Mouse (Mus musculus): ENCODE measurements around the gene Cox10.
A peak's percentile ranks its signal among the peaks of the same experiment; 100 is the strongest.

The Cox10 gene

GRCm38 (mm10) chr11:63952743-63953191 is 126.5 kb downstream of the Cox10 start:
- no peak for DNase-seq (ENCODE audit: low spot score)

DNA sequence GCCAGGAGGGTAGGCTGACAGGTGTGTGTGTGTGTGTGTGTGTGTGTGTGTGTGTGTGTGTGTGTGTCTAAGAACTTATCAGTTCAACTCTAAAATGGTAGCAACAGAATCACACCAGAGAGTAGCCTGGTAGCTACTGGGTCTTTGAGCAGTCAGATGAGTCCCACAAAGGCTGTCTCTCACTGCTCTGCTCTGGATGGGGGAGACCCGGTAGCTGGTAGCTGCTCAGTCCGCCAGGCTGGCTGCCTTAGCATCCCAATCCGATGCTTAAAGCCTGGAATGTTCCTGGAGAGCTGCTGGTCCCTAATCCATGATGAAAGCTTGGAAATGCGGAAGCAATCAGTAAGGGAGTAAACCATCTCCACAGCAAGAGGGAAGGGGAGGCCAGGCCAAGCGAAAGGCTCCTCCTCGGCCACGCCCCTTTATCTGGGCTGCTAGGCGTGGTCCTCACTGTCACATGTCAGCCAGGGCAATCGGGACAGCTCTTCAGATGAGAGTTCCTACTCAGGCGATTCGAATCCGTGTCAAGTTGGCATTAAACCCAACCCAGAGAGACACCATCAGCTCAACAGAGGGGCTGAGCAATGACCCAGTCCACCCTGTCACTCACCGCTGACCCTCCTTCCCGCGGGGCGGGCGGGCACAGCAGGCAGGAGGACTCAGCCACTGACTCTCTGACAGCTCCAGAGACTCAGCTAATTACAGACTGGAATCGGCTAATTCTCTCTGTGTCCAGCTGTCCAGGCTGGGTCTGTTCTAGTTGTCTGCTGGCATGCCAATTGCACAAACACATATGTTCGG is 127.2 kb downstream of the Cox10 start:
- DNase-seq (ENCODE audit: low spot score): peak; percentile 31

DNA sequence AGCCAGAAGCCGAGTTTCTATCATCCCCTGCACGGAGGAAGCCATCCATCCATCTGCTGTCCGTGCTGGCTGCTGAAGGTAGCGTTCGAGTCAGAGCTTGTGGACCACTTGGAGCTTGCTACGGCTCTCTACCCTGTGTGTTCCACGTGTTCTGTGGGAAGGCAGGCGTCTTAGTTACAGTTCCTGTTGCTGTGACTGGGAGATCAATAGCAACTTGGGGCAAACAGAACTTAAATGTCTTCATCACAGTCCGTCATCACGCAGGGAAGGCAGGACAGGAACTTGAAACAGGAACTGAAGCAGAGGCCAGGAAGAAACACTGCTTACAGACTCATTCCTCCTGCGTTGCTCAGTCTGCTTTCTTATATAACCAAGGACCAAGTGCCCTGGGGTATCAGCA is 130.9 kb downstream of the Cox10 start:
- DNase-seq (ENCODE audit: low spot score): no peak

- DNase-seq (ENCODE audit: low spot score): no peak
These were observed 132.2 kb downstream of the Cox10 start for GRCm38 (mm10) chr11:63947024-63947423.

DNA sequence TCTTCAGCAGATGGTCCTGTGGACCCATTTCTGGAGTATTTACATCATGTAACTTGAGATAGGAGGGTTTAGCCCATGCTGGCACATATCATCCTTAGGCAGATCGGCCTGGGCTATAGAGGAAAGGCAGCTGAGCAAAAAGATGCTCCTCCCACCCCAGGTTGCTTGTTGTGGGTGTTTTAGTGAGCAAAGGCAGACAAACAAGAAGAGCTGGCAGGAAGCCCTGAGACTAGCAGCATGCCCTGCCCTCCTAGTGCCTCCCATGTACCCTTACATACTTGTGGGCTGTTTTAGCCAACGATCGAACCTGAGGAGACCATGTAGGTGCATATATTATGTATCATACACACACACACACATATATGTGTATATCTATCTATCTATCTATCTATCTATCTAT is 135.3 kb downstream of the Cox10 start:
- DNase-seq (ENCODE audit: low spot score): no peak

DNA sequence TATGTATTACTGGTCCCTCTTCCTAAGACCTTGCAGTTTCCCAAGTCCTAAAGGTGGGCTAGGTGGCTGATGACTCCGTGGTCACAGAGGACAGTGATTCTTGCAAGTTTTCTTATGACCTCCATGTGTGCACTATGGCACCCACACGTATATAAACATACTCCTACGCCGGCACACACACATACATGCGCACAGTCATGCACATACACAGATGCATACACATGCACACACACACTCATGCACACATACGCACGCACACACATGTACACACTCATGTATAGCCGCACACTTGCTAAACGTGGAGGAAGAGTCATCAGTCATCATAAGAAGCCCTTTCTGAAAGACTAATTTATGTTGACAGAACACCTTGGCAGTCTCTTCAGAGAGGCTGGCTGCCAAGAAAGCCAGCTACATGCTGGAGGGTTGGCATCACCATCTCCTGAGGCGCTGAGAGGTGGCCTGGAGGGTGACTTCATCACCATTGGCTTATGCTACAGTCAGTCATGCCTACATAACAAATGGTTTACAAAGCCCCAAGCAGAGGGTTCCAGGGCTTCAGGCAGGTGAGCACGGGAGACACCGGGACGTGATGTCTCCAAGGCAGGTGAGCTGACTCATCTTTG is 135.9 kb downstream of the Cox10 start:
- no peak for DNase-seq (ENCODE audit: low spot score)

GRCm38 (mm10) chr11:63942177-63942576 is 137.1 kb downstream of the Cox10 start:
- no peak for DNase-seq (ENCODE audit: low spot score)

DNA sequence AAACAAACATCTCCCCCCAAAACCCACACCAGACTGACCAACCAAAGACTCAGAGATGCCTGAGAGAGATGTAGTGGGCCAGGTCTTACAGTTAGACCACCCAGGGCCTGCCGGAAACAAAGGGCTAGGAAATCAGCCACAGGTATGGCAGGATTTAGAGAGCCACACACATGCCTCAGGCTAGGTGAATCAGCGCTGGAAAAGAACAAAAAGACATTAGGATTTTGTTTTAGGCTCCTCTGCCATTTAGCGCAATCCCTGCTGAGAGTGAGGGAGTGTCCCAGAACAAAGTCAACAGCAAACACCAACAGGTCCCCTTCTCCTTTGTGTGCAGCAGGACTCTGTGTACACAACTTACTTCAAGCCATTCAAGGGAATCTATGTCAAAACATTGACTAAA is 142.6 kb downstream of the Cox10 start:
- DNase-seq (ENCODE audit: low spot score): no peak

DNA sequence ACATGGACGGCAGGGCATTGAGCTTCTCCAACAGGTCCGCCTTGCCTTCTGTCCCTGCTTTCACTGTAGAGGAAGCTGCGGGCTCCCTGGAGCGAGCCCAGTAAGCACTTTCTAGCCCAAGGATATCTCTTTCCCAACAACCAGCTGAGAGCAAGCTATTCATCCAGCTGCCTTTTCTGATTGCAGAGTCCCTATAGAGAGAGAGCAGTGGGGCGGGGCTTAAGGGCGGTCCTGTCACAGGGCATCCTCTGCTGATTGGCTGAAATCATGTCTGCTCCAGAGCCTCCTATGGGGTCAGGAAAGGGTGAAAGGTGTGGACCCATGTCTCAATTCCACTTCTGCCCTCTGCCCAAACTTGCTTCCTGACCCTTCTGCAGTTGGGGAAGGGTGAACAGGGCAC is 152.4 kb downstream of the Cox10 start:
- DNase-seq (ENCODE audit: low spot score): no peak

DNA sequence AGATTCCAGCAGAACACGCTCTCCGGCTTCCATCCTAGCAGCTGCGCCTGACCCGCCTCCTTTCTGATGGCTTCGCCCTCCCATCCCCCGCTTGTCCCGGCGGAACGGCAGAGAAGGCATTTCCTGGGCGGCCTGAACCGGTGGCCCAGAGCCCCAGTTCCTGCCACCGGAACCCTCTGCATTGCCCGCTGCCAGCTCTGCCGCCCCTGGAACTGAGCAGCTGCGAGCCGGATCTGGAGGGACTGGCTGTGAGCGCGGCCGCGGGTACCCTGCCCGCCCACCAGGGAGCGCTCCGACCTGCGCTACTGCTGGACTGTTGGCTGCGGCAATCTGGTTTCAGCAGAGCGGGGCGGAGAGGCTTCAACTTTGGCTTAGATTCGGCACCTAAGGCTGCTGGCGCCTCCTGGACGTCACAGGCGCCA is 154.1 kb downstream of the Cox10 start:
- peak; percentile 78 for DNase-seq (ENCODE audit: low spot score)

GRCm38 (mm10) chr11:63924286-63924930 is 154.9 kb downstream of the Cox10 start:
- DNase-seq (ENCODE audit: low spot score): no peak

DNA sequence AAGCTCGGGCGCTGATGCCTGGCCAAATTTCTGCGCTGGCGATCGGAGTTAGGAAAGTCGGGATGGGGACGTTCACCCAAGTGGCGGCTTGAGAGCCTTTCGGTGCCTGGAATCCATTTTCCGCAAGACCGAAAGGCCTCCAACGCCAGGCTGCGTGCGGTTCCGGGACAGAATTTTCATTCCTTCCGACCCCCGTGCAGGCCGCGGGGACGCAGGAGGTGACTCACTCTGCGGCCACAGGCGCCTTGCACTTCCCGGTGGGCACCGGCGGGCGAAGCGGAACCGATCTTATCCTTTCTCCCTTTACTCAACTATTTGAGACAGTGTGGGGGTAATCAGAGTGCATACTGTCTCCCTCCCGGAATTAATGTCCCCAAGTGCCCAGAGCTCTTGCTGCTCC is 155.9 kb downstream of the Cox10 start:
- no peak for DNase-seq (ENCODE audit: low spot score)

DNA sequence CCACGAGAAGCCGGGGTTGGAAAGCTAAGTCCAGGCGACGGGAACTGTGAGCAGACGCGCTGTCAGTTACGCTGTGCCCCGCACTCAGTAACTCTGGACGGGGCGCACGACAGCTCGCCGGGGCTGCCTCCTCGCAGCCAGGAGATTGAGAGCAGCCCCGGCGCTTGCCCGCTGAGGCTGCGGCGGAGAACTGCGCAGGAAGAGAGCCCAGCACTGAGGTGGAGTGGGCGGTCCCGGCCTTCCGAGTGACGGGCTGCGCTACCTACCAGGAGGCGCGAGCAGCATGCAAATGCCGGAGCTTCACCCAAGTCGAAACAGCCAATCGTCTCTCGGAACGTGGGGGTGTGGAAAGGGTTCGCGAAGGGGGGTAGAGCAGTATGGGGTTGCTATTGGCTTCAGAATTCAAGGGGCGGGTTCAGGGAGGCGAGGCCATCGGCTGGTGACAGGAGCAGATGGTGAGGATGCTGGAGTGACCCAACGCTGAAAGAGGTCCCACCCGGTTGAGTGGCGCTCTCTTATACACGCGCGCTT is 157.1 kb downstream of the Cox10 start, which contains the start of gene Hs3st3b1:
TSS of gene Hs3st3b1 (minus strand) at position 200 of the 531 bp plus-strand sequence.
- DNase-seq (ENCODE audit: low spot score): peak; percentile 87

DNA sequence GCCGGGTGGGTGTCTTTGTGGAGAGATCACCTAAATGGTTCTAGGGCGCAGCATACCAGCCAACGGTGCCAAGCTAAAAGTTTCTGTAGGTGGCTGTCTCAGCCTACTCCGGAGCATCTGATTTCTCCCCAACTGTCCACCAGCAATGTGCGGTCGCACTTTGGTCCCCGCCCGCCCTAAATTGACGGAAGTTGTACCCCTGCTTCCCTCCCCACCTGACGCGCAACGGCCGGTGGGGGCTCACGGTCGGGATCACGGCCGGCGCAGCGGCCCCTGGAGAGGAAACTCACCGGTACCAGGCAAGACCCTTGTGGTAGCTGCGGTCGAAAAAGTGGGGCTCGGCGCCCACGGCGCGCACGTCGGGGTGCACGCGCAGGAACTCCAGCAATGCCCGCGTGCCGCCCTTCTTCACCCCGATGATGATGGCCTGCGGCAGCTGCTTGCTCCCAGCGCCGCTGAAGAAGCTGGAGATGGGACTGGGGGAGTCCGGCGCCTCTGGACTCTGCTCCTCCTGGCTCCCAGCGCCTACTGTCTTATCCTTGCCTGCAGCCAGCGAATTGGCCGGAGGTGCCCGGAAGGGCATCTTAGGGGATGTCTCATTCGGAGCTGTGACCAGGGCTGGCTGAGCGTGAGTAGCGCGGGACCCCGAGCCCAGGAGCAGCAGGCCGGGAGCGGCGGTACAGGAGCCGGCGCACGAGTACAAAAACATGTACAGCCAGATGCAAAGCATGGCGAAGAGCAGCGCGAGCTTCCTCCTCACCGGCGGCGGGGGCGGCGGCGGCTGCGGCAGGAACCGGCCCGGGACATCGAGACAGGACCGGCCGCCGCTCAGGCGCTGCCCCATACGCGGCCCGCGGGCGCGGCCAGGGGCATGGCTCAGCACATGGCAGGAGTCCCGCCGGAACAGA is 158.0 kb downstream of the Cox10 start:
- DNase-seq (ENCODE audit: low spot score): no peak

GRCm38 (mm10) chr11:63920531-63920930 is 158.7 kb downstream of the Cox10 start:
- peak; percentile 76 for DNase-seq (ENCODE audit: low spot score)

DNA sequence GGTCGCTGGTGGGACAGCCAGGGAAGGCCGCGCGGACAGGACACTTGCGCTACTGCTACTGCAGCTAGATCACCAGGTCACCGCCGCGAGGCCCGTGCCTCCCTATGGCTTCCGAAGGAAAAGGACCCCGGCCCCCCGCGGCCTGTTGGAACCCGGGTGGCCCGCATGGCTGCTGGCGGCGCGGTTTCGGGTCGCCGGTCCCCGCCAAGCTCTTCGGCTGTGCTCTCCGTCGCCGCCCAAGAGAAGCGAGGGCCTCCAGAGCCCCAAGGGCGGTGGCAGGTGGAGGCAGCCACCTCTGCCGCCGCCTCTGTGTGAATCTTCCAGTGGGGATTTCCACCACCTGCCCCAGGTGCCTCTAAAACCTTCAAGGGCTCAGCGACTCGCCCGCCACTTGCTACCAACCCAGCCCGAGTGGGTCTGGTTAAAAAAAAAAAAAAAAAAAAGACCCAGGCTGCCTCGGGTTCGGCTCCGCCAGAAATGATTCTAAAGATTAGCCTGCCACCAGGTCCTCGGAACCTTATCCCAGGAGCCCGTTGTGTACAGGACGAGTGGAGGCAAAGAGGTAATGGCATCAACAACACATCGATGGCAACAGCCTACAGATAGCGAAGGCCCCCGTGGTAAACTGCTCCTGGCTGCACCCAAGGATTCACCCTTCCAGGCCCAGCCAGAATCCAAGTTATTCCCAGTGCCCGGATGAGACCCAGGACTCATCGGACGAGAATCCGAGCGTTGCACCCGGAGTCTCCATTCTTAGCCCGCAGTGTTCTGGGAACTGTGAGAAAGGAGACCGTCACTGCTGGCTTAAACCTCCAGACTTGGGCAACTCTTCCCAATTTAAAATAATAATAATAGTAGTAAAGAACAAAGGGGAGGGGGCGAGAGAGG is 159.8 kb downstream of the Cox10 start:
- DNase-seq (ENCODE audit: low spot score): no peak

GRCm38 (mm10) chr11:63918321-63919105 is 160.8 kb downstream of the Cox10 start:
- DNase-seq (ENCODE audit: low spot score): no peak

- DNase-seq (ENCODE audit: low spot score): no peak
These were observed 161.7 kb downstream of the Cox10 start for GRCm38 (mm10) chr11:63917561-63917960.

DNA sequence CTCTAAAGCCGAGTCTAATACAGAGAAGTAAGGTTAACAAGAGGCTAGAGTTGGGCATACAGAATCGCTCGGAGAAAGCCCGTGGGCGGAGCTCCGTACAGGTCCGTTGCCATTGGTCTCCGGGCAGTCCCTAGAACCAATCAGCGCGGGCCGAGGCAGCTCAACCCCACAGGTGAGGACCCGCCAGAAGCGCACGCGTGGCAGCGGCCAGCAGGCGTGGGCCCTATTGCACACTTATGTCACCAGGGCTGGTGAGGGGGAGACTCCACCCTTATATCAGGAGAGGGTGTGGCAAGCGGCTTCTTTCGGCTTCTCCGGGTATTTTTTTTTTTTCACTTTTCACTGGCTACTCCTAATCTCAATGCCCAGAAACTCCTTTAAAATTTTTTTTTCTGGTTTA is 164.9 kb downstream of the Cox10 start:
- DNase-seq (ENCODE audit: low spot score): no peak

DNA sequence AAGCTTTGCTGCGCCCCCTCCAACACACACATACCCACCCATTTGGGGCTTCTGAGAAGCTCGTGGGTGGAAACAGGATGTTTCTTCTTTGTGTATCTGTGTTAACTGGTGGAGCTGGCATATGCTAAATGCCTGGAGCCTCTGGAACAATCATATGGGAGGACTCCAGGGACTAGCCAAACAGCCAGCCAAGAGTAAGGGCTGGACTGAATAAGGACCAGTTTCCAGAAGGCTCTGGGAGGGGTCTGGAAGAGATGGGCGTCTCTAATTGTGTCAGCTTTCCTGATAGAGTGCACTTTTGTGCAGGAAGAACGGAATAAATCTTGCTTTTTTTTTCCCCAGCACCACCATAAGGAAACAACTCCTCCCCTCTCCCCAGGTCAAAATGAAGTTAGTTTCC is 165.3 kb downstream of the Cox10 start:
- DNase-seq (ENCODE audit: low spot score): no peak
